Mouse (Mus musculus) stomach, embryonic 16.5 days (tissue): ENCODE results near the gene Tmem95. TPM values are rescaled to one million over a fixed set of nuclear protein-coding genes. Genes with fewer than 3 reads are reported as not detected.

Experiments
- ATAC-seq: fragments of 200-750 bp; cut with Nextera tagmentation; 2 replicates; pipeline ENCODE4 v1.8.0; 2017; ENCODE audit warnings: moderate number of reproducible peaks, moderate TSS enrichment; ENCODE audit not compliant: insufficient read depth, low FRiP score
- H3K27ac ChIP-seq: fragments of 300-500 bp; sonication (generic); 2 replicates; pipeline ENCODE4 v1.5.1; 2014; ENCODE audit warnings: low read length
- H3K27me3 ChIP-seq: fragments of 300-500 bp; sonication (generic); 2 replicates; pipeline ENCODE4 v1.6.1; 2014; ENCODE audit warnings: low read length, control low read depth, mixed read lengths; ENCODE audit not compliant: control insufficient read depth, insufficient read depth
- H3K36me3 ChIP-seq: fragments of 300-500 bp; sonication (generic); 2 replicates; pipeline ENCODE4 v1.6.1; 2014; ENCODE audit warnings: low read length; ENCODE audit not compliant: control insufficient read depth, insufficient read depth
- H3K4me1 ChIP-seq: fragments of 300-500 bp; sonication (generic); 2 replicates; pipeline ENCODE4 v1.6.1; 2014; ENCODE audit warnings: low read length, control low read depth, mixed read lengths; ENCODE audit not compliant: control insufficient read depth, insufficient read depth
- H3K4me2 ChIP-seq: fragments of 300-500 bp; sonication (generic); 2 replicates; pipeline ENCODE4 v1.6.1; 2014; ENCODE audit warnings: low read depth, low read length, mixed read lengths
- H3K4me3 ChIP-seq: fragments of 300-500 bp; sonication (generic); replicated peaks from 2 replicates; pipeline ENCODE4 v1.5.1; 2014; ENCODE audit warnings: mild to moderate bottlenecking, low read length
- H3K9ac ChIP-seq: fragments of 300-500 bp; sonication (generic); 2 replicates; pipeline ENCODE4 v1.6.1; 2014; ENCODE audit warnings: low read length
- H3K9me3 ChIP-seq: fragments of 300-500 bp; sonication (generic); replicated peaks from 2 replicates; pipeline ENCODE4 v1.6.1; 2016; ENCODE audit warnings: low read length, control low read depth; ENCODE audit not compliant: control insufficient read depth
- WGBS: fragments of 180-500 bp; shearing (Covaris S2); extraction: QIAGEN DNeasy Blood & Tissue Kit; methylation state at CpG from one replicate; pipeline ENCODE4 v1.1.7; 2014; 5-methylcytosine and 5-hydroxymethylcytosine counted together
- microRNA-seq: library from miRNA; unstranded; fragments of <30 nt; microRNA quantifications from one replicate; pipeline ENCODE4, GENCODE M21; 2016
- polyA plus RNA-seq: library from polyadenylated mRNA; unstranded; fragments of >200 nt; fragmentation: Nextera tagmentation; extraction: Ambion mirVana; gene quantifications from 2 replicates; pipeline ENCODE4 v1.2.1, GENCODE M21; 2015

Tmem95 gene
- polyA plus RNA-seq, 1 experiment from 2014 or later = not detected

DNA sequence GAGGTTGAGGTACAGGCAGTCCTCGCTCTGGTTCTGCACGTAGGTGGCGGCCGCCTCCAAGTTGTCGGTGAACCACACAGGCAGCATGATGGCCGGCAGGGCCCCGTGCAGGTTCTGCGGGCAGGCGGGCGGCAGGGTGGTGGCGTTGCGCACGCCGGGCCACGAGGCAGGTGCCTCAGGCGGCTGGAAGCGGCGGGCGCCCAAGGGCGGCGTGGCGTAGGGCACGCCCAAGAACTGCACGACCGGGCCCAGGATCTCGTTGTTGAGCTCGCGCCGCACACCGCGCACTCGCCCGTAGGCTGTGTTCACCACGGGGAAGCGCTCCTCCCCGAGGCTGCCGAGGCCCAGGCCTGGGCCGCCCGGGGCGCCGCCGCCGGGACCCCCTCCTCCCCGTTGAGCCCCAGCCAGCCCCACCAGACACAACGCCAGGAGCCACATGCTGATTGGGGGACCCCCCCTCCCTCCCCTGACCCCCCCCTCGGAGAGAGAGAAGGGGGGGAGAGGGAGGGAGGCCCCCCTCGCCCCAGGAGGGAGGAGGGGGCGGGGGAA lies 43.7 kb downstream of the Tmem95 start:
- Histone ChIP-seq H3K9ac (peak overlapping the region; percentile 77), H3K4me1 (peaks cover 32% of the 10 kb centered on the region), H3K27ac (no peak overlapping the region), H3K4me2 (peak overlapping the region; percentile 89), H3K27me3 (no peaks in the 10 kb centered on the region), H3K9me3 (no peaks in the 10 kb centered on the region), H3K36me3 (no peaks in the 10 kb centered on the region), H3K4me3 (peak overlapping the region; percentile 43)
- 9% methylated on average over 43 of the region's 48 CpGs for WGBS
- ATAC-seq = no peak

- ATAC-seq = no peak
- H3K27me3 ChIP-seq = no peaks in the 10 kb centered on the region
- no peak overlapping the region for H3K27ac ChIP-seq
- H3K4me2 ChIP-seq = peak overlapping the region; percentile 89
- H3K9ac ChIP-seq = peak overlapping the region; percentile 77
- peaks cover 30% of the 10 kb centered on the region for H3K4me1 ChIP-seq
- no peaks in the 10 kb centered on the region for H3K9me3 ChIP-seq
- WGBS = 53% methylated on average over 8 of the region's 8 CpGs
- H3K36me3 ChIP-seq = no peaks in the 10 kb centered on the region
- H3K4me3 ChIP-seq = peak overlapping the region; percentile 43
Measured at GRCm38 (mm10) chr11:69833554-69833953, 44.3 kb downstream of the Tmem95 start.

GRCm38 (mm10) chr11:69828832-69829231 lies 49.0 kb downstream of the Tmem95 start:
- H3K27ac ChIP-seq = no peak overlapping the region

More at GRCm38 (mm10) chr11:69828832-69829231, 49.0 kb downstream of the Tmem95 start:
- H3K9me3 ChIP-seq = no peaks in the 10 kb centered on the region
- WGBS = 69% methylated on average over 5 of the region's 5 CpGs
- no peak for ATAC-seq
- H3K4me3 ChIP-seq = no peak overlapping the region
- no peaks in the 10 kb centered on the region for H3K27me3 ChIP-seq
- peaks cover 8% of the 10 kb centered on the region; the same call in 1 of the 2 replicates for H3K4me1 ChIP-seq
- peaks cover 18% of the 10 kb centered on the region; the same call in 1 of the 2 replicates for H3K36me3 ChIP-seq
- no peak overlapping the region for H3K9ac ChIP-seq
- H3K4me2 ChIP-seq = no peak overlapping the region

Small RNA genes within 50 kb of the gene (microRNA-seq; reads per million reads assigned to microRNA genes)
- not detected for gene Mir6924

Other genes starting within 250 kb of the Tmem95 start
- 20.9 and 22.1 TPM in 2 replicates for gene Fxr2, start 245.0 kb downstream of the Tmem95 start, polyA plus RNA-seq
- 7.7 and 7.9 TPM in 2 replicates for gene Sox15, start 222.7 kb downstream of the Tmem95 start, polyA plus RNA-seq
- gene Mpdu1, start 215.4 kb downstream of the Tmem95 start, polyA plus RNA-seq = 67.7 and 68.8 TPM in 2 replicates
- 18.9 and 19.6 TPM in 2 replicates for gene Cd68, start 211.9 kb downstream of the Tmem95 start, polyA plus RNA-seq
- gene Eif4a1, start 205.6 kb downstream of the Tmem95 start, polyA plus RNA-seq = 454 and 462 TPM in 2 replicates
- gene Senp3, start 195.9 kb downstream of the Tmem95 start, polyA plus RNA-seq = 66.3 and 68.5 TPM in 2 replicates
- 0.59 and 1.0 TPM in 2 replicates for gene Tnfsf13, start 192.2 kb downstream of the Tmem95 start, polyA plus RNA-seq
- 8.8 and 9.6 TPM in 2 replicates for gene Tnfsf12, start 182.2 kb downstream of the Tmem95 start, polyA plus RNA-seq
- 2.9 and 4.2 TPM in 2 replicates for gene Tnfsfm13, start 181.9 kb downstream of the Tmem95 start, polyA plus RNA-seq
- 17.7 and 20.6 TPM in 2 replicates for gene Polr2a, start 119.4 kb downstream of the Tmem95 start, polyA plus RNA-seq
- gene Slc35g3, start 116.0 kb downstream of the Tmem95 start, polyA plus RNA-seq = 0.17 TPM in 1 of 2 replicates, not detected in the other
- gene Zbtb4, start 112.1 kb downstream of the Tmem95 start, polyA plus RNA-seq = 3.4 TPM in 2 replicates
- 5.3 and 10.3 TPM in 2 replicates for gene Chrnb1, start 82.1 kb downstream of the Tmem95 start, polyA plus RNA-seq
- 1.8 and 2.5 TPM in 2 replicates for gene Fgf11, start 76.2 kb downstream of the Tmem95 start, polyA plus RNA-seq
- 14.2 and 15.0 TPM in 2 replicates for gene Tmem102, start 72.4 kb downstream of the Tmem95 start, polyA plus RNA-seq
- 0.03 TPM in 1 of 2 replicates, not detected in the other for gene Gm39566, start 62.7 kb downstream of the Tmem95 start, polyA plus RNA-seq
- gene Spem2, start 59.6 kb downstream of the Tmem95 start, polyA plus RNA-seq = not detected in 2 replicates
- gene Spem1, start 55.8 kb downstream of the Tmem95 start, polyA plus RNA-seq = not detected in 2 replicates
- gene Nlgn2, start 40.2 kb downstream of the Tmem95 start, polyA plus RNA-seq = 5.3 and 6.4 TPM in 2 replicates
- gene Tmem256, start 39.5 kb downstream of the Tmem95 start, polyA plus RNA-seq = 377 and 401 TPM in 2 replicates
- 85.1 and 98.5 TPM in 2 replicates for gene Plscr3, start 31.6 kb downstream of the Tmem95 start, polyA plus RNA-seq
- 15.3 and 19.1 TPM in 2 replicates for gene Tnk1, start 19.3 kb downstream of the Tmem95 start, polyA plus RNA-seq
- 15.1 and 24.7 TPM in 2 replicates for gene Kctd11, start 3.4 kb upstream of the Tmem95 start, polyA plus RNA-seq
- gene Acap1, start 17.5 kb upstream of the Tmem95 start, polyA plus RNA-seq = 4.0 and 5.1 TPM in 2 replicates
- gene 2810408A11Rik, start 23.0 kb upstream of the Tmem95 start, polyA plus RNA-seq = 4.9 TPM in 2 replicates
- gene Neurl4, start 23.1 kb upstream of the Tmem95 start, polyA plus RNA-seq = 7.5 TPM in 2 replicates
- gene Gps2, start 35.9 kb upstream of the Tmem95 start, polyA plus RNA-seq = 61.6 and 63.4 TPM in 2 replicates
- gene Eif5a, start 43.9 kb upstream of the Tmem95 start, polyA plus RNA-seq = 1,516 and 1,535 TPM in 2 replicates
- 2.9 and 3.8 TPM in 2 replicates for gene Ybx2, start 57.8 kb upstream of the Tmem95 start, polyA plus RNA-seq
- gene Slc2a4, start 70.2 kb upstream of the Tmem95 start, polyA plus RNA-seq = 38.3 and 39.1 TPM in 2 replicates
- 397 and 438 TPM in 2 replicates for gene Cldn7, start 86.8 kb upstream of the Tmem95 start, polyA plus RNA-seq
- 17.5 and 17.7 TPM in 2 replicates for gene Ctdnep1, start 103.1 kb upstream of the Tmem95 start, polyA plus RNA-seq
- gene Elp5, start 104.5 kb upstream of the Tmem95 start, polyA plus RNA-seq = 102 and 103 TPM in 2 replicates
- gene Gabarap, start 113.1 kb upstream of the Tmem95 start, polyA plus RNA-seq = 485 and 494 TPM in 2 replicates
- 44.3 and 47.9 TPM in 2 replicates for gene Phf23, start 117.8 kb upstream of the Tmem95 start, polyA plus RNA-seq
- gene Dvl2, start 122.6 kb upstream of the Tmem95 start, polyA plus RNA-seq = 17.7 and 22.3 TPM in 2 replicates
- gene Acadvl, start 137.4 kb upstream of the Tmem95 start, polyA plus RNA-seq = 115 and 119 TPM in 2 replicates
- gene Dlg4, start 138.9 kb upstream of the Tmem95 start, polyA plus RNA-seq = 8.4 and 9.0 TPM in 2 replicates
- 0.31 TPM in 1 of 2 replicates, not detected in the other for gene Asgr1, start 176.1 kb upstream of the Tmem95 start, polyA plus RNA-seq
- 0.71 and 0.72 TPM in 2 replicates for gene Asgr2, start 214.6 kb upstream of the Tmem95 start, polyA plus RNA-seq